Mouse (Mus musculus) liver, embryonic 16.5 days (tissue): ENCODE measurements at regions not wholly inside any gene's neighbourhood (a gene's known extent, or its start where the extent isn't known, plus 50 kb on each side); places are given as distances from the start of the nearest gene placed in this dataset.

ENCODE experiments used
- ATAC-seq: fragments of 200-750 bp; cut with Nextera tagmentation; 2 replicates; pipeline ENCODE4 v1.8.0; 2017; ENCODE audit warnings: low read depth, mild to moderate bottlenecking, moderate number of reproducible peaks, moderate library complexity
- H3K27ac ChIP-seq: fragments of 300-500 bp; sonication (generic); 2 replicates; pipeline ENCODE4 v1.5.1; 2014; ENCODE audit warnings: mild to moderate bottlenecking, low read length
- H3K27me3 ChIP-seq: fragments of 300-500 bp; sonication (generic); 2 replicates; pipeline ENCODE4 v1.6.1; 2014; ENCODE audit warnings: low read depth, low read length, mixed read lengths; ENCODE audit not compliant: control insufficient read depth, insufficient read depth
- H3K36me3 ChIP-seq: fragments of 300-500 bp; sonication (generic); 2 replicates; pipeline ENCODE4 v1.6.1; 2014; ENCODE audit warnings: mild to moderate bottlenecking; ENCODE audit not compliant: control insufficient read depth, insufficient read depth
- H3K4me1 ChIP-seq: fragments of 300-500 bp; sonication (generic); 2 replicates; pipeline ENCODE4 v1.6.1; 2014; ENCODE audit warnings: low read depth, low read length, mixed read lengths; ENCODE audit not compliant: control insufficient read depth
- H3K4me2 ChIP-seq: fragments of 300-500 bp; sonication (generic); 2 replicates; pipeline ENCODE4 v1.6.1; 2014; ENCODE audit warnings: low read depth, low read length, mixed read lengths
- H3K4me3 ChIP-seq: fragments of 300-500 bp; sonication (generic); 2 replicates; pipeline ENCODE4 v1.5.1; 2014; ENCODE audit warnings: low read depth, mild to moderate bottlenecking, low read length
- H3K9ac ChIP-seq: fragments of 300-500 bp; sonication (generic); 2 replicates; pipeline ENCODE4 v1.6.1; 2014; ENCODE audit warnings: low read depth, low read length
- H3K9me3 ChIP-seq: fragments of 300-500 bp; sonication (generic); replicated peaks from 2 replicates; pipeline ENCODE4 v1.6.1; 2016; ENCODE audit warnings: low read length; ENCODE audit not compliant: control insufficient read depth
- WGBS: fragments of 180-500 bp; shearing (Covaris S2); extraction: QIAGEN DNeasy Blood & Tissue Kit; methylation state at CpG from one replicate; pipeline ENCODE4 v1.1.7; 2014; ENCODE audit not compliant: insufficient replicate concordance; 5-methylcytosine and 5-hydroxymethylcytosine counted together

GRCm38 (mm10) chr8:11967670-11968069 lies 127.4 kb downstream of the Tex29 start:
- no peaks in the 10 kb centered on the region for H3K27me3 ChIP-seq
- no peak overlapping the region for H3K27ac ChIP-seq
- H3K4me3 ChIP-seq = no peak overlapping the region
- ATAC-seq = no peak
- H3K4me1 ChIP-seq = no peaks in the 10 kb centered on the region
- H3K36me3 ChIP-seq = no peaks in the 10 kb centered on the region
- no peak overlapping the region for H3K9ac ChIP-seq
- H3K4me2 ChIP-seq = no peak overlapping the region
- H3K9me3 ChIP-seq = no peaks in the 10 kb centered on the region
- 63% methylated on average over 7 of the region's 7 CpGs for WGBS

DNA sequence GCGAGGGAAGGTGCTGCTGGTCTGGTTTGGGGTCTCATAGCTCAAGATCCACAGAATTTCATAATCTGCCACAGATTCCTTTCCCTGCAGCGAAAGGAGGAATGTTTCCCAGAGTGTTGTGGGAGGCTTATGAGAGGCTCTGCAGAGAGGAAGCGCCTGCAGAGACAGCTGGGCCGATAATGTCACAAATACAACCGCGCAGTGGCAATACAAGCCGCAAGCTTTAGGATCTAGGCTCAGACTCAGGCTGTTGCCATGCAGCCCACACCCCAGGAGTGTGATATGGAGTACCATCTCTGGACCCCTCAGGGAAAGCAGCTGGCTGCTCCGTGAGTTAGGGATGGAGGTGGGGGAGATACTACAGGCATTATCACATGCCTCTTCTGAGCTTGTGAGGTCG lies 130.2 kb downstream of the Tex29 start:
- no peak overlapping the region for H3K4me2 ChIP-seq
- no peaks in the 10 kb centered on the region for H3K9me3 ChIP-seq
- H3K27me3 ChIP-seq = no peaks in the 10 kb centered on the region
- no peak overlapping the region for H3K9ac ChIP-seq
- no peaks in the 10 kb centered on the region for H3K4me1 ChIP-seq
- no peak overlapping the region for H3K4me3 ChIP-seq
- 73% methylated on average over 9 of the region's 9 CpGs for WGBS
- no peaks in the 10 kb centered on the region for H3K36me3 ChIP-seq
- no peak overlapping the region for H3K27ac ChIP-seq
- no peak for ATAC-seq

DNA sequence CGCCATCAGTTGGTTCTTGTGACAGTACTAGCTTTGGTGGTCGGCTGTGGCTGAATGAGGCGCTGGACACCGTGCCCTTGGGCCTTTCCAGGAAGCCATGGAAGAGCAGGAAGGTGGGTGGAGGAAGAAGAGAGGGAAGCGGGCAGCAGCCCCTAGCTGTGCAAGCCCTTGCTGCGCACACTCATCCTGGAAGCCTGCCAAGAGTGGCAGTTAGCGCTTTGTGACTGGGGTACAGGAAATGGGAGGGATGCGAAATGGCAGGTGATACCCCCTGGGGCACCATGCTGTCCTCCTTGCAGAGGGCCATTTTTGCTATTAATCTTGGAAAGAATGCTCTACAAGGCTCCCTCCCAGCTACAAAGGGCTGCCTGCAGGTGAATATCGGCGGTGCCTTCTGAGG lies 133.2 kb downstream of the Tex29 start:
- ATAC-seq = no peak
- H3K27ac ChIP-seq = no peak overlapping the region
- H3K4me1 ChIP-seq = no peaks in the 10 kb centered on the region
- no peaks in the 10 kb centered on the region for H3K36me3 ChIP-seq
- H3K27me3 ChIP-seq = no peaks in the 10 kb centered on the region
- no peak overlapping the region for H3K9ac ChIP-seq
- 54% methylated on average over 10 of the region's 10 CpGs for WGBS
- H3K9me3 ChIP-seq = no peaks in the 10 kb centered on the region
- H3K4me2 ChIP-seq = no peak overlapping the region
- H3K4me3 ChIP-seq = no peak overlapping the region

GRCm38 (mm10) chr8:11977121-11977520 lies 136.8 kb downstream of the Tex29 start:
- Histone ChIP-seq H3K27ac (no peak overlapping the region), H3K4me1 (no peaks in the 10 kb centered on the region), H3K4me3 (no peak overlapping the region), H3K36me3 (no peaks in the 10 kb centered on the region), H3K4me2 (no peak overlapping the region), H3K9ac (no peak overlapping the region), H3K27me3 (no peaks in the 10 kb centered on the region), H3K9me3 (no peaks in the 10 kb centered on the region)
- WGBS = 56% methylated on average over 9 of the region's 9 CpGs
- no peak for ATAC-seq

DNA sequence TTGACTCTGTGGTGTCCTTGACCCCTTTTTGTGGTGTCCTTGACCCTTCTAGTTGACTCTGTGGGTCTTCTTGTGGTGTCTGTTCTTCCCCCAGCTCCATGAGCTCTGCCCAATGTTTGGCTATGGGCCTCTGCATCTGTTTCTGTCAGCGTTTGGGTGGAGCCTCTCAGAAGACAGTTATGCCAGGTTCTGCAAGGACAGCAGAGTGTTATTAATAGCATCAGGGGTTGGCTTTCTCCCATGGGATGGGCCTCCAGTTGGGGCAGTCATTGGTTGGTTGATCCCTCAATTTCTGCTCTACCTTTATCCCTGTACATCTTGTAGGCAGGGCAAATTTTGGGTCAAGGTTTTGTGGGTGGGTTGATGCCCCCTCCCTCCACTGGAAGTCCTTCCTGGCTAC lies 138.8 kb downstream of the Tex29 start:
- no peak overlapping the region for H3K27ac ChIP-seq
- no peak for ATAC-seq
- no peaks in the 10 kb centered on the region for H3K9me3 ChIP-seq
- H3K4me2 ChIP-seq = no peak overlapping the region
- H3K27me3 ChIP-seq = no peaks in the 10 kb centered on the region
- no peak overlapping the region for H3K4me3 ChIP-seq
- no peaks in the 10 kb centered on the region for H3K4me1 ChIP-seq
- WGBS = 20% methylated on average over 1 of the region's 1 CpGs
- no peak overlapping the region for H3K9ac ChIP-seq
- no peaks in the 10 kb centered on the region for H3K36me3 ChIP-seq

- Histone ChIP-seq H3K9me3 (no peaks in the 10 kb centered on the region), H3K4me1 (no peaks in the 10 kb centered on the region), H3K4me3 (no peak overlapping the region), H3K27ac (no peak overlapping the region), H3K36me3 (no peaks in the 10 kb centered on the region), H3K27me3 (no peaks in the 10 kb centered on the region), H3K4me2 (no peak overlapping the region), H3K9ac (no peak overlapping the region)
- WGBS = 78% methylated on average over 2 of the region's 2 CpGs
- ATAC-seq = no peak
Observed at GRCm38 (mm10) chr8:11981458-11981857, 141.2 kb downstream of the Tex29 start.

GRCm38 (mm10) chr8:11990024-11990423 lies 149.8 kb downstream of the Tex29 start:
- Histone ChIP-seq H3K4me3 (no peak overlapping the region), H3K4me2 (no peak overlapping the region), H3K36me3 (no peaks in the 10 kb centered on the region), H3K27me3 (no peaks in the 10 kb centered on the region), H3K9me3 (no peaks in the 10 kb centered on the region), H3K4me1 (no peaks in the 10 kb centered on the region), H3K9ac (no peak overlapping the region), H3K27ac (no peak overlapping the region)
- peak; percentile 69 for ATAC-seq
- WGBS = 65% methylated on average over 20 of the region's 20 CpGs

DNA sequence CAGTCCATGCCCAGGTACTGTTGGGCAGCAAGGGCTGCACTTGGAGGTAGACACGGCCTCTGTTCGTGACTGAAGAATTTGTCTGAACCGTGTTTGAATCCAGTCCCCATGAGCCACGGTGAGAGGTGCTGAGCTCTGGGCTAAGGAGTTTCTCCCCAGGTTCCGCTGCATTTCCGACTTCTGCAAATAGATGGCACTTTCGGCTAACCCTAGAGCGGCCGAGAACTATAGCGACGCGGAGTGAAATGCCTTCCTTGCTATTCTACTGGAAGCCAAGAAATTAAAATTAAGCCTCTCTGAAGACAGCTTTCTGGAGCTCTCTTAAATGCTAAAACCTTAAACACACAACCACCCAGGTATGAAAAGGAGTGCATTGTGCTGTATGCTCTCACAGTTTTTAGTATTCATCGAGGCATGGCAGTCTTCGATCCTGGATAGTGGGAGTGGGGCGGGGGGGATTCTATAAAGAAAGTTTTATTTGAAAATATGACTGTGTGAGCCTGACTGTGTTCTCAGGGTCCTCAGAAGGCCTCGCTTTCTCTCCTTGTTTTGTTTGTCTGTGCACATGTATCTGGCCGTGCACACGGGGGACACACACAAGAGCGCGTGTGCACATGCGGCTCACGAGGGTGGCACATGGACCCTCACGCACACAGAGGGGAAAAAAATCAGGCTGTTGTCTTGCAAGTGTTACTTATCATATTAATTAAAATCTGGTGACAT lies 159.6 kb downstream of the Tex29 start:
- no peaks in the 10 kb centered on the region for H3K36me3 ChIP-seq
- no peak overlapping the region for H3K4me2 ChIP-seq
- H3K9ac ChIP-seq = no peak overlapping the region
- 34% methylated on average over 23 of the region's 23 CpGs for WGBS
- no peak overlapping the region for H3K27ac ChIP-seq
- peaks cover 5% of the 10 kb centered on the region; the same call in 1 of the 2 replicates for H3K27me3 ChIP-seq
- no peaks in the 10 kb centered on the region for H3K9me3 ChIP-seq
- no peak for ATAC-seq
- H3K4me1 ChIP-seq = no peaks in the 10 kb centered on the region
- H3K4me3 ChIP-seq = no peak overlapping the region

- H3K27me3 ChIP-seq = peaks cover 5% of the 10 kb centered on the region; the same call in 1 of the 2 replicates
- no peaks in the 10 kb centered on the region for H3K9me3 ChIP-seq
- no peak overlapping the region for H3K9ac ChIP-seq
- ATAC-seq = no peak
- no peaks in the 10 kb centered on the region for H3K36me3 ChIP-seq
- H3K4me1 ChIP-seq = no peaks in the 10 kb centered on the region
- 17% methylated on average over 2 of the region's 2 CpGs for WGBS
- no peak overlapping the region for H3K4me2 ChIP-seq
- no peak overlapping the region for H3K27ac ChIP-seq
- no peak overlapping the region for H3K4me3 ChIP-seq
Observed at GRCm38 (mm10) chr8:12000459-12000789, 160.2 kb downstream of the Tex29 start.
